Mouse (Mus musculus) MEL (cell line): Measurements from ENCODE around the gene Bbox1. TPM values are rescaled to one million over a fixed set of nuclear protein-coding genes. Genes with fewer than 3 reads are reported as not detected.

Experiments
- DNase-seq: peaks from one replicate; pipeline ENCODE4 v3.0.0; 2011; ENCODE audit warnings: low read depth, low spot score
- H3K27ac ChIP-seq: 2 replicates; pipeline ENCODE4 v1.5.1; 2012; ENCODE audit warnings: low read depth, mild to moderate bottlenecking, control low read depth, low read length, moderate library complexity; ENCODE audit not compliant: control insufficient read depth
- H3K27me3 ChIP-seq, 2 experiments: fragments of 150-350 bp in 1 of 2; sonication (generic) in 1 of 2; 2 replicates each; pipeline ENCODE4 v1.6.1; 2012; ENCODE audit warnings: low read length in 2 of 2, mild to moderate bottlenecking in 2 of 2, improper control_type of control experiment in 1 of 2, moderate library complexity in 1 of 2; ENCODE audit not compliant: insufficient read depth in 2 of 2, control insufficient read depth in 1 of 2
- H3K36me3 ChIP-seq, 2 experiments: 2 replicates each; pipeline ENCODE4 v1.6.1; 2012 to 2014; ENCODE audit warnings: low read length in 2 of 2, improper control_type of control experiment in 1 of 2, inconsistent platforms in 1 of 2, mild to moderate bottlenecking in 1 of 2; ENCODE audit not compliant: insufficient read depth in 2 of 2, control insufficient read depth in 1 of 2
- H3K4me1 ChIP-seq, 2 experiments: fragments of 150-350 bp in 1 of 2; sonication (generic) in 1 of 2; 2 replicates each; pipeline ENCODE4 v1.6.1; 2012; ENCODE audit warnings: low read length in 2 of 2, improper control_type of control experiment in 1 of 2, mild to moderate bottlenecking in 1 of 2; ENCODE audit not compliant: insufficient read depth in 2 of 2, control insufficient read depth in 1 of 2
- H3K4me3 ChIP-seq, 2 experiments: fragments of 150-350 bp in 1 of 2; sonication (generic) in 1 of 2; 2 replicates each; pipeline ENCODE4 v1.5.1; 2012; ENCODE audit warnings: low read depth in 2 of 2, low read length in 2 of 2, mild to moderate bottlenecking in 2 of 2, moderate library complexity in 2 of 2, control low read depth in 1 of 2, improper control_type of control experiment in 1 of 2; ENCODE audit not compliant: control insufficient read depth in 1 of 2, insufficient read depth in 1 of 2
- H3K79me2 ChIP-seq: 2 replicates; pipeline ENCODE4 v1.6.1; 2012; ENCODE audit warnings: mild to moderate bottlenecking, low read length, moderate library complexity; ENCODE audit not compliant: control insufficient read depth, poor library complexity, insufficient read depth
- H3K9ac ChIP-seq: 2 replicates; pipeline ENCODE4 v1.6.1; 2012; ENCODE audit warnings: low read depth, mild to moderate bottlenecking, control low read depth, low read length, moderate library complexity; ENCODE audit not compliant: control insufficient read depth, poor library complexity, severe bottlenecking
- H3K9me3 ChIP-seq: fragments of 150-350 bp; sonication (generic); replicated peaks from 2 replicates; pipeline ENCODE4 v1.6.1; 2012; ENCODE audit warnings: mild to moderate bottlenecking, low read length, improper control_type of control experiment, moderate library complexity; ENCODE audit not compliant: insufficient read depth
- CHD1 ChIP-seq: IDR thresholded peaks from 2 replicates; pipeline ENCODE4 v1.6.1; 2012; ENCODE audit warnings: low read depth, mild to moderate bottlenecking, inconsistent platforms, low read length, improper control_type of control experiment
- CTCF ChIP-seq, 3 experiments: IDR thresholded peaks in 2 of 3; conservative IDR thresholded peaks in 1 of 3; 2 replicates each; pipeline ENCODE4 v1.5.1; 2011 to 2012; ENCODE audit warnings: low read length in 3 of 3, low read depth in 2 of 3, mild to moderate bottlenecking in 2 of 3, improper control_type of control experiment in 1 of 3, inconsistent platforms in 1 of 3, mixed read lengths in 1 of 3, moderate library complexity in 1 of 3; ENCODE audit not compliant: control insufficient read depth in 1 of 3, insufficient read depth in 1 of 3, poor library complexity in 1 of 3, severe bottlenecking in 1 of 3
- ELF1 ChIP-seq: IDR thresholded peaks from 2 replicates; pipeline ENCODE4 v1.6.1; 2014; ENCODE audit warnings: low read depth, mild to moderate bottlenecking, inconsistent platforms, low read length, improper control_type of control experiment, moderate library complexity
- ETS1 ChIP-seq: IDR thresholded peaks from 2 replicates; pipeline ENCODE4 v1.6.1; 2012; ENCODE audit warnings: low read depth, mild to moderate bottlenecking, inconsistent platforms, low read length, improper control_type of control experiment, moderate library complexity
- GABPA ChIP-seq: IDR thresholded peaks from 2 replicates; pipeline ENCODE4 v1.6.1; 2012; ENCODE audit warnings: low read depth, mild to moderate bottlenecking, inconsistent platforms, low read length, improper control_type of control experiment, moderate library complexity
- GATA1 ChIP-seq: IDR thresholded peaks from 2 replicates; pipeline ENCODE4 v1.6.1; 2011; ENCODE audit warnings: low read depth, low read length, improper control_type of control experiment
- HCFC1 ChIP-seq: IDR thresholded peaks from 2 replicates; pipeline ENCODE4 v1.6.1; 2012; ENCODE audit warnings: low read depth, mild to moderate bottlenecking, inconsistent platforms, low read length, improper control_type of control experiment, moderate library complexity
- KAT2A ChIP-seq: conservative IDR thresholded peaks from 2 replicates; pipeline ENCODE4 v1.6.1; 2012; ENCODE audit warnings: low read depth, low read length, improper control_type of control experiment, inconsistent platforms
- MAFK ChIP-seq: IDR thresholded peaks from 2 replicates; pipeline ENCODE4 v1.6.1; 2011; ENCODE audit warnings: low read depth, mild to moderate bottlenecking, low read length, improper control_type of control experiment, borderline replicate concordance
- MAX ChIP-seq: IDR thresholded peaks from 2 replicates; pipeline ENCODE4 v1.6.1; 2011; ENCODE audit warnings: low read length, improper control_type of control experiment
- MXI1 ChIP-seq: IDR thresholded peaks from 2 replicates; pipeline ENCODE4 v1.6.1; 2011; ENCODE audit warnings: mild to moderate bottlenecking, low read depth, low read length, improper control_type of control experiment
- MYB ChIP-seq: IDR thresholded peaks from 2 replicates; pipeline ENCODE4 v1.6.1; 2011; ENCODE audit warnings: mild to moderate bottlenecking, low read depth, low read length, improper control_type of control experiment
- MYC ChIP-seq: IDR thresholded peaks from 2 replicates; pipeline ENCODE4 v1.6.1; 2011; ENCODE audit warnings: low read depth, mild to moderate bottlenecking, low read length, improper control_type of control experiment, moderate library complexity
- NRF1 ChIP-seq: IDR thresholded peaks from 2 replicates; pipeline ENCODE4 v1.6.1; 2014; ENCODE audit warnings: low read depth, mild to moderate bottlenecking, inconsistent platforms, low read length, improper control_type of control experiment, moderate library complexity; ENCODE audit not compliant: poor library complexity, insufficient read depth, severe bottlenecking
- POLR2AphosphoS2 ChIP-seq: IDR thresholded peaks from 2 replicates; pipeline ENCODE4 v1.6.1; 2011; ENCODE audit warnings: low read length, improper control_type of control experiment
- POLR2AphosphoS5 ChIP-seq: IDR thresholded peaks from 2 replicates; pipeline ENCODE4 v1.6.1; 2012; ENCODE audit warnings: low read depth, borderline replicate concordance, mild to moderate bottlenecking, inconsistent platforms, low read length, moderate library complexity, mixed read lengths
- RAD21 ChIP-seq: IDR thresholded peaks from 2 replicates; pipeline ENCODE4 v1.6.1; 2011; ENCODE audit warnings: mild to moderate bottlenecking, low read depth, low read length, improper control_type of control experiment
- RCOR1 ChIP-seq: IDR thresholded peaks from 2 replicates; pipeline ENCODE4 v1.6.1; 2012; ENCODE audit warnings: low read depth, mild to moderate bottlenecking, inconsistent platforms, low read length, improper control_type of control experiment
- SIN3A ChIP-seq: IDR thresholded peaks from 2 replicates; pipeline ENCODE4 v1.6.1; 2012; ENCODE audit warnings: low read length, improper control_type of control experiment, inconsistent platforms
- SMC3 ChIP-seq: IDR thresholded peaks from 2 replicates; pipeline ENCODE4 v1.6.1; 2011; ENCODE audit warnings: low read depth, low read length, improper control_type of control experiment
- USF2 ChIP-seq, 2 experiments: IDR thresholded peaks; 2 replicates each; pipeline ENCODE4 v1.6.1; 2011 to 2012; ENCODE audit warnings: improper control_type of control experiment in 2 of 2, low read length in 2 of 2, borderline replicate concordance in 1 of 2, inconsistent platforms in 1 of 2, low read depth in 1 of 2, mild to moderate bottlenecking in 1 of 2; ENCODE audit not compliant: insufficient read depth in 1 of 2
- ZC3H11A ChIP-seq: IDR thresholded peaks from 2 replicates; pipeline ENCODE4 v1.6.1; 2012; ENCODE audit warnings: low read depth, mild to moderate bottlenecking, inconsistent platforms, low read length, improper control_type of control experiment
- ZKSCAN1 ChIP-seq: IDR thresholded peaks from 2 replicates; pipeline ENCODE4 v1.6.1; 2012; ENCODE audit warnings: low read depth, mild to moderate bottlenecking, inconsistent platforms, low read length, improper control_type of control experiment, moderate library complexity
- ZNF384 ChIP-seq: IDR thresholded peaks from 2 replicates; pipeline ENCODE4 v1.6.1; 2012; ENCODE audit warnings: low read depth, mild to moderate bottlenecking, inconsistent platforms, low read length, improper control_type of control experiment
- polyA plus RNA-seq, 2 experiments: library from polyadenylated mRNA; stranded (reverse) in 1 of 2; unstranded in 1 of 2; fragments of >175 nt in 1 of 2; fragments of >200 nt in 1 of 2; gene quantifications; 2 replicates each; pipeline versions ENCODE4 v1.2.1 to v1.2.4; 2012; ENCODE audit warnings: low replicate concordance in 2 of 2, low read depth in 1 of 2; ENCODE audit not compliant: insufficient read length in 2 of 2, insufficient read depth in 1 of 2, missing spikeins in 1 of 2
- total RNA-seq: library from RNA; depleted of rRNA; stranded (reverse); fragments of 300-350 nt; gene quantifications from 2 replicates; pipeline ENCODE4 v1.2.3, GENCODE M21; 2012

Gene Bbox1
- total and polyA plus RNA-seq, 3 experiments, result not detected

DNA sequence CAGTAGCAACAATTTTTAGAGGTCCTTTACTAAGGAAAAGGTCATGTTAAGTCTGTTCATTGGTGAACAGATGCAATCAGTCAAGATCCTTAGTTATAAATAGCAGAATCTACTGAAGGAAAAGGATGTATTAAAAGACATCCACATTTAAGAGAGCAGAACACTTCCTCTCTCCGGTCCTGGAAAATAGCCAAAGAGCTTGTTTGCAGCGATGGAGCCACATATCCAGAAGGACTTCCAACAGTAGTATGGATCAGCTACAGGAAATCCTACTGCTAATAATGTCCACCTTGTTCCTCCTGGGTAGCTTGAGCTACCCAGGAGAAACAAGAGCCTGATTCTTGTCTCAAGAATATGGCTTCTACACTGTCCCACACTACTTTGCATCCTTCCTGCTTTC is 91.6 kb downstream of the Bbox1 start:
- Histone ChIP-seq H3K27ac (no peak overlapping the region), H3K4me3 (no peak overlapping the region), H3K9me3 (no peaks in the 10 kb centered on the region), H3K79me2 (no peaks in the 10 kb centered on the region), H3K9ac (no peak overlapping the region), H3K27me3 (no peaks in the 10 kb centered on the region), H3K4me1 (no peaks in the 10 kb centered on the region), H3K36me3 (no peaks in the 10 kb centered on the region)
- TF ChIP-seq MXI1 (no peak), HCFC1 (no peak), ETS1 (no peak), RAD21 (no peak), MYC (no peak), GABPA (no peak), ZKSCAN1 (no peak), GATA1 (no peak), USF2 (IDR thresholded peaks at IDR 0.05; ENCODE audit: borderline replicate concordance in 1 of 2, insufficient read depth in 1 of 2, low read depth in 1 of 2, low read length in 2 of 2) (no peak), SIN3A (no peak), MAFK (no peak), MYB (no peak)
- DNase-seq, result no peak

DNA sequence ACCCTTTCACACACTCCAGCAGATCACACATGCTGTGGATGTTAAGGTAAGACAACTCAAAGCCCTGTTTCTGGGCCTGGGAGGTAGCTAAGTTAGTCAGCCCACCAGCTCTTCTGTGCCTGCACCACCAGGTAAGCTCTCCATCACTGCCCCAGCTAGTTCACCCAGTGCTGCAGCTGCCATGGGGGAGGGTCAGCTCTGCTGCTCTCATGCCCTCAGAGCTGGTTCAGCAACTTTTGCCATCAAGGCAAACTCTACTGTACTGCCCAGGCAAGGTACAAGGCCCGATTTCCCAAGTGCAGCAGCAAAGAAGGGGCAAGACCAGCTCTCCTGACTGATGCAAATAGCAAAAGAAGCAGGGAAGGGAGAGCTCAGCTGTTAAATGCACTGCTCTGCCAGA is 93.9 kb downstream of the Bbox1 start:
- Histone ChIP-seq H3K79me2 (no peaks in the 10 kb centered on the region), H3K4me1 (no peaks in the 10 kb centered on the region), H3K27ac (no peak overlapping the region), H3K36me3 (no peaks in the 10 kb centered on the region), H3K9ac (no peak overlapping the region), H3K9me3 (no peaks in the 10 kb centered on the region), H3K27me3 (no peaks in the 10 kb centered on the region), H3K4me3 (no peak overlapping the region)
- TF ChIP-seq MAX (no peak), SIN3A (no peak), KAT2A (no peak), ZNF384 (no peak), MYC (no peak), MAFK (no peak), RAD21 (no peak), GATA1 (no peak), ZC3H11A (no peak), CTCF (IDR thresholded peaks at IDR 0.05 in 2 of 3, conservative IDR thresholded peaks at IDR 0.05 in 1 of 3; ENCODE audit: control insufficient read depth in 1 of 3, insufficient read depth in 1 of 3, low read depth in 2 of 3, low read length in 3 of 3, poor library complexity in 1 of 3, severe bottlenecking in 1 of 3) (no peak), ELF1 (no peak), RCOR1 (no peak), ZKSCAN1 (no peak), POLR2AphosphoS5 (no peak), SMC3 (no peak), USF2 (IDR thresholded peaks at IDR 0.05; ENCODE audit: borderline replicate concordance in 1 of 2, insufficient read depth in 1 of 2, low read depth in 1 of 2, low read length in 2 of 2) (no peak), POLR2AphosphoS2 (no peak), NRF1 (no peak), HCFC1 (no peak), CHD1 (no peak)
- no peak for DNase-seq
